Mouse (Mus musculus): ENCODE measurements at regions not wholly inside any gene's neighbourhood (a gene's known extent, or its start where the extent isn't known, plus 50 kb on each side); places are given as distances from the start of the nearest gene placed in this dataset.

DNA sequence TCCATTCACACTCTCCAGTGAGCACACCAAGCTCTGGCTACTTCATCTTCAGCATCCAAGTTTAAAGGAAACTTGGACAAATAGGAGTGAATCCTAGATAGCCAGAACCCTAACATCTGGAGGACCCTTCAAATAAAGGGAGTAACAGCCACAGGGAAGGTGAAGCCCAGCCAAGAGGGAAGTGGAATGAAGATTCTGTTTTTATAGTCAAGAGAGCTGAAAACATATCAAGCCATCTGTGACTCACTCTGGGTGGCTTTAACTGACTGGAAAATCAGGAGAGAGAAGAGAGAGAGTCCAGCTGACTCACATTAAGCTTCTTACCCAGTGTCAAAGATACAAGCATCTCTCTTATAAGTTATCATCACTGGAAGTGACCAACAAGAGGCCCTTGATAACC lies 169.6 kb upstream of the Trib2 start:
- no peak for TF ChIP-seq POLR2A (IDR thresholded peaks at IDR 0.05; ENCODE audit: control insufficient read depth, low read depth, low read length)
- no peak for TF ChIP-seq CTCF (IDR thresholded peaks at IDR 0.05; ENCODE audit: control insufficient read depth, insufficient read depth, insufficient replicate concordance, low read depth, low read length)
